Mouse (Mus musculus) stomach, postnatal 0 days (tissue): ENCODE measurements at regions not wholly inside any gene's neighbourhood (a gene's known extent, or its start where the extent isn't known, plus 50 kb on each side); places are given as distances from the start of the nearest gene placed in this dataset.

Source experiments
- CTCF ChIP-seq: IDR thresholded peaks from 2 replicates; pipeline ENCODE4 v1.5.1; 2016; ENCODE audit warnings: antibody characterized with exemption, low read depth, mild to moderate bottlenecking, moderate library complexity
- EP300 ChIP-seq: optimal IDR thresholded peaks from 2 replicates; pipeline ENCODE3; 2016; ENCODE audit warnings: antibody characterized with exemption

DNA sequence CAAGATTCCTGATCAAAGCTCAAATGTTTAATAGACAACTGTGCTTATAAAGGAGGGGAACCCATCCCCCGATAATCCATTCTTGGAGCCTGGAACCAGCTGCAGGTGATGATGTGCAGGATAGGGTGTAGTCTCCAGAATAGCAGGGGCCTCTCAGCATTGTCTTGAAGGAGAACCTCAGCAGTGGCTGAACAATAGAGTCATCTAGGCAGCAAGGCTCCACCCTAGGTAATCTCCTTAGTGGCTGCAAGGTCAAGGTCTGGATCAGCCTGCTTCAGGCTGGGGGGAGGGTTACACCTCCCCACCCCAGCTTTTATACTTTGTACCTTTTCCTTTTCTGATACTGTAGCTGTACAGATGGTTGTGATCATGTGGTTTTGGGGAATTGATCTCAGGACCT is 116.8 kb upstream of the Mettl4 start:
- TF ChIP-seq CTCF (no peak), EP300 (no peak)
